Mouse (Mus musculus) cerebellum, adult 2 months (tissue): ENCODE results near the gene Baiap3.

Experiments
- CTCF ChIP-seq: fragments of 200-500 bp; IDR thresholded peaks from 2 replicates; pipeline ENCODE4 v1.5.1; 2011; ENCODE audit warnings: low read depth, mild to moderate bottlenecking, control low read depth, low read length, moderate library complexity, borderline replicate concordance; ENCODE audit not compliant: insufficient read depth
- POLR2A ChIP-seq: fragments of 200-500 bp; IDR thresholded peaks from 2 replicates; pipeline ENCODE4 v1.6.1; 2011; ENCODE audit warnings: low read length, control low read depth, borderline replicate concordance; ENCODE audit not compliant: insufficient read depth

DNA sequence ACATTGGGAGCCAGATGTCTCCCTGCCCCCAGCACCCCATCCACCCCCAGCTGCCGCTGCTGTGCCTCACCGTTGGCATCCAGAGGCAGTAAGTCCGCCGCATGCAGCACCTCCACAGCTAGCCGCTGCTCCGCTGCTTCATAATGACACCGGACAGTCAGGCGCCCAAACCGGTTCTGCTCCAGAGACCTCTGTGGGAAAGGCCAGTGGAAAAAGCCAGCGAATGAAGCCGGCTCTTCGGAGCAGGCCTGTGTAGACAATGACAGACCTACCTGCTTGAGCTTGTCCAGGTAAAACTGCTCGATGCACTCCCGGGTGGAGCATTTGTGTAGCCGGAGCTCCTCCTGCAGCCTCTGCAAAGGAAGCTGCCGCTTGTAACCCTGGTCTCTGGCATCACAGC is 11.9 kb downstream of the Baiap3 start:
- TF ChIP-seq CTCF (no peak), POLR2A (no peak)
